Mouse (Mus musculus): ENCODE data around the gene Ppp1r13b.

DNA sequence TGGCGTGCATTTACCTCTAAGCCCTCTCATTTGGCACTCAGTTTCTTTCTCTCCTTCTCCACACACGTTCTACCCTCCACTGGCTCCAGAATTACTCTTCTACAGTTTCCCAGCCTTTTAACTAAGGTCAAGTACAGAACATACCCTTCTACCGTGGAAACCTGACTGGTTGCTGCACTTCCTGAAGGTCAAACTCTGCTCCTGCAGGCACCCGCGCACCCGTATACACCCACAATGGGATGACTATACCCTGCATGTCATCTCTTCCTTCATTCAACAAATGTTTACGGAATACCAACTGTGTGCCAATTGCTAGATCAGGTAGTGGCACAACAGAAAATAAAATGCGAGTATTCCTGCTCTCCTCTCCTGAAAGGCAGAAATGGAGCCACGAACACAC lies 9.2 kb downstream of the Ppp1r13b start:
- TF ChIP-seq CTCF (IDR thresholded peaks at IDR 0.05; ENCODE audit: low read depth) = no peak
- TF ChIP-seq EP300 (IDR thresholded peaks at IDR 0.05; ENCODE audit: low read depth) = no peak
